Mouse (Mus musculus): ENCODE data around the gene Ntsr1.

GRCm38 (mm10) chr2:180522825-180523224 is 23.0 kb downstream of the Ntsr1 start:
- no peak for TF ChIP-seq CTCF (IDR thresholded peaks at IDR 0.05; ENCODE audit: insufficient read depth, low read depth, low read length)
- no peak for TF ChIP-seq POLR2A (IDR thresholded peaks at IDR 0.05; ENCODE audit: insufficient read depth, low read depth, low read length)
